Mouse (Mus musculus) frontal cortex, postnatal 10 days (tissue): ENCODE data around the gene Arhgap5.

Experiments used
- DNase-seq, 2 experiments: peaks; one replicate each; pipeline ENCODE4 v3.0.0; 2022; ENCODE audit warnings: low spot score in 2 of 2, mixed read lengths in 1 of 2

The Arhgap5 gene

GRCm38 (mm10) chr12:52503456-52504320 is at the start of gene Arhgap5:
TSS of gene Arhgap5 (plus strand) at chr12:52503972.
- peak; percentile 91 to 94 for DNase-seq

GRCm38 (mm10) chr12:52464593-52464992 is 39.2 kb upstream of the Arhgap5 start:
- no peak for DNase-seq

- DNase-seq: no peak
Observed at GRCm38 (mm10) chr12:52471621-52472020, 32.2 kb upstream of the Arhgap5 start.

GRCm38 (mm10) chr12:52473988-52474968 is 29.5 kb upstream of the Arhgap5 start:
- DNase-seq: no peak

GRCm38 (mm10) chr12:52476036-52476435 is 27.7 kb upstream of the Arhgap5 start:
- DNase-seq: no peak

- no peak for DNase-seq
Observed at GRCm38 (mm10) chr12:52478611-52479010, 25.2 kb upstream of the Arhgap5 start.

GRCm38 (mm10) chr12:52479323-52479722 is 24.4 kb upstream of the Arhgap5 start:
- DNase-seq: no peak

GRCm38 (mm10) chr12:52480851-52481250 is 22.9 kb upstream of the Arhgap5 start:
- no peak for DNase-seq

- DNase-seq: no peak
Observed at GRCm38 (mm10) chr12:52481969-52482550, 21.7 kb upstream of the Arhgap5 start.

- DNase-seq: no peak
Observed at GRCm38 (mm10) chr12:52483219-52483618, 20.6 kb upstream of the Arhgap5 start.

- no peak for DNase-seq
Observed at GRCm38 (mm10) chr12:52488266-52488975, 15.4 kb upstream of the Arhgap5 start.

- no peak for DNase-seq
Observed at GRCm38 (mm10) chr12:52493281-52493681, 10.5 kb upstream of the Arhgap5 start.

GRCm38 (mm10) chr12:52497209-52497608 is 6.6 kb upstream of the Arhgap5 start:
- no peak for DNase-seq

GRCm38 (mm10) chr12:52500915-52501833 is 2.6 kb upstream of the Arhgap5 start:
- DNase-seq: no peak

- no peak for DNase-seq
Observed at GRCm38 (mm10) chr12:52502161-52502560, 1.6 kb upstream of the Arhgap5 start.

- DNase-seq: no peak
Observed at GRCm38 (mm10) chr12:52503131-52503455, 679 bp upstream of the Arhgap5 start.

GRCm38 (mm10) chr12:52504331-52505181 is 784 bp downstream of the Arhgap5 start:
- DNase-seq: peak; percentile 23 to 56

GRCm38 (mm10) chr12:52524699-52525098 is 20.9 kb downstream of the Arhgap5 start:
- DNase-seq: no peak

- DNase-seq: no peak
Observed at GRCm38 (mm10) chr12:52525486-52525885, 21.7 kb downstream of the Arhgap5 start.
